Mouse (Mus musculus): ENCODE results near the gene H2afx. TPM values are rescaled to one million over a fixed set of nuclear protein-coding genes. Genes with fewer than 3 reads are reported as not detected.
"Not testable (repeated sequence)": the region's sequence is repeated elsewhere in the genome, so short reads cannot be mapped to it uniquely, and the experiment has no call there.

Gene H2afx
- 10 to 100 TPM; 45.6 to 48.7 (median 47.8) TPM for total RNA-seq (2022)

DNA sequence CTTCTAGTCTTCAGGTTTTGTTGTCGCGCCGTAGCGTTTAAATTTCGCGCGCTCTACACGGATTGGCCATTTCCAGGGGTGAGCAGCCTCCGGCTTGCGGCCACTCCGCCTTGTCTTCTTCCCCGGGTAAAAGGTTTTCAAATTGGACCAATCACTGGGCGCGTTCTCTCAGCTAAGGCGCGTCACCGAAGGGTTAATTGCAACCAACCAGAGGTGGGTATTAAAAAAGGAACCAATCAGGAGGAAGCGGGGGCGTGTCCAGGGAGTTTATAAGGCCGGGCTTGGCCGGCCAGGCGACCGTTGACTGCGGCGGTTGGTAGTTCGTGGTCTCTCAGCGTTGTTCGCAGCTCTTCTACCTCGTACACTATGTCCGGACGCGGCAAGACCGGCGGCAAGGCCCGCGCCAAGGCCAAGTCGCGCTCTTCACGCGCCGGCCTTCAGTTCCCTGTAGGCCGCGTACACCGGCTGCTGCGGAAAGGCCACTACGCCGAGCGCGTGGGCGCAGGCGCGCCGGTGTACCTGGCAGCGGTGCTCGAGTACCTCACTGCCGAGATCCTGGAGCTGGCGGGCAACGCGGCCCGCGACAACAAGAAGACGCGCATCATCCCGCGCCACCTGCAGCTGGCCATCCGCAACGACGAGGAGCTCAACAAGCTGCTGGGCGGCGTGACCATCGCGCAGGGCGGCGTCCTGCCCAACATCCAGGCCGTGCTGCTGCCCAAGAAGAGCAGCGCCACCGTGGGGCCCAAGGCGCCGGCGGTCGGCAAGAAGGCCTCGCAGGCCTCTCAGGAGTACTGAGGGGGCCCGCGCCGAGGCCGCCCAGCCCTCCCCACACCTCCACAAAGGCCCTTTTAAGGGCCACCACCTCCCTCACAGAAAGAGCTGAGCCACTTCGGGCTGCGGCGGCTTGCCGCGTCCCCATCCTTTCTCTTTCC lies at the start of gene H2afx:
TSS of gene H2afx (plus strand) at position 299 of the 935 bp plus-strand sequence.
- peak; percentile 99 for DNase-seq (ENCODE audit: low spot score in 2 of 2)

DNA sequence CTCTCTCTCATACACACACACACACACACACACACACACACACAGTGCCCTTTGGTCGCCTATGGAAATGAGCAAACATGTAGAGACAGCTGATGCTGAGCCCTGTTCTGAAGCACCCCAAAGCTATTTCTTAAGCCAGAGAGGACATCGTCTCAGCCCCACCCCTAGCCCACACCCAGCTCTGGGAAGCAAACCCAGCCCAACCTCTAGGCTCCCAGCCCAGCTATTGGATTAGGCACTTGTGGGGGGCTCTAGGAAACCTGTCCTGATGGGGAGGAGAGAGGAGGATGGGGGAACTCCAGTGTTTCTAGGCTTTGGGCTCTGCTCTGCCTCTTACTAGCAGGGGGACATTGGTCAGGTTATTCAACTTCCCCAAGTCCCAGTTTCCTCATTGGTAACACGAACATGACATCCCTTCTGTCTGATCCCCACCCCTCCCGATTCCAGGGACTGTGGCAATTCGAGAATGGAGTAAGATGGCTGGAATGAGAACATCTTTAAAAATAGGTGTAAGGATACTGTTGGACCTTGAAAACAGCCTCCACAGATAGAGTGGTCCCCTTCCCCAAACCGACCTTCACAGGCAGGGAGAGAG lies 48.1 kb upstream of the H2afx start:
- no peak for DNase-seq (ENCODE audit: low spot score in 2 of 2)

DNA sequence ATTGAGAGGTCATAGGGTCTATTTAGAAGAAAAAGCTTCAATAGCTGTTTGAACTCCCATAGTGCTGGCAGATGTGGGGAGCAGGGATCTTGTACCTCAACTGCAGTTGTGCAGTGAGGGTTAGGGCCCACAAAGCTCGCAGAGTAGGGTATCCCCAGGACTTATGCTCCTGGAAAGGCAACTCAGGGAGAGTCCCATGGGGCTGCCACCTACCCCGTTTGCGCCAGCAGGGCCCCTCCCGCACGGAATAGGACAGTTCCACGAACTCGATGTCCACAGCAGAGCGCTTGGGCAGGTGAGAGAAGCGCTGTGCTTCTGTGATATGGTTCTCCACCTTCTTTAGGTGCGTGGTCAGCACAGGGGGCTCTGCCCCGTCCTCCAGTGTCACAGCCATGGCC lies 47.5 kb upstream of the H2afx start:
- no peak for DNase-seq (ENCODE audit: low spot score in 2 of 2)

DNA sequence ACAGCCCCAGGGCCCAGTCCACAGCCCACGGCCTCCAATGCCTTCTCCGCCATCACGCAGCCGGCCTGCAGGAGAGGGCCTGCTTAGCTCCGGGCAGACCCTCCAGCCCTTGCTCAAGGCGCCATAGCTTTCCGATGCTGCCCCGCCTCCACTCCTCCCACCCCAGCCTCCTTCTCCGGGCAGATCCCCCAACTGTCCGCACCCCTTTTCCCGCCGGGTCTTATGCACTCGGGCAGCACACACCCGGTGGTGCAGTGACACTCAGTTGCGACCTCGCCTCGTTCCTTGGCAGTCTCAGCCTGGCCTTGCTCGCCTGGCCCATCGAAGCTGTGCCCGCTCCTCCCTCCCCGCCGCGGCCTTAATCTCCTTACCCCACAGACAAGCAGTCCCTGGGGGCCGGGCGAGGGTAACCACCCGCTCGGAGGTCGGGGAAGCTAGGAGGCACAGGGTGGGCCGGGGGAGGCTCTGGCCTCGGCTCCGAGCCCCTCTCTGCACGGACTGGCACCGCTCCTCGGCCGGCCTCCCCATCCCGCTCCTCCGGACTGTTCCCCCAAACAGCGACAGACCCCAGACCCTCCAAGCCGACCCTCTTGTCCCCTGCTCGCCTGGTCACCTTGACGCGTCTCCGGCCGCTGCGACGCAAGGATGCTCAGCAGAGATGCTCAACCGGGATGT lies 47.0 kb upstream of the H2afx start:
- no peak for DNase-seq (ENCODE audit: low spot score in 2 of 2)

DNA sequence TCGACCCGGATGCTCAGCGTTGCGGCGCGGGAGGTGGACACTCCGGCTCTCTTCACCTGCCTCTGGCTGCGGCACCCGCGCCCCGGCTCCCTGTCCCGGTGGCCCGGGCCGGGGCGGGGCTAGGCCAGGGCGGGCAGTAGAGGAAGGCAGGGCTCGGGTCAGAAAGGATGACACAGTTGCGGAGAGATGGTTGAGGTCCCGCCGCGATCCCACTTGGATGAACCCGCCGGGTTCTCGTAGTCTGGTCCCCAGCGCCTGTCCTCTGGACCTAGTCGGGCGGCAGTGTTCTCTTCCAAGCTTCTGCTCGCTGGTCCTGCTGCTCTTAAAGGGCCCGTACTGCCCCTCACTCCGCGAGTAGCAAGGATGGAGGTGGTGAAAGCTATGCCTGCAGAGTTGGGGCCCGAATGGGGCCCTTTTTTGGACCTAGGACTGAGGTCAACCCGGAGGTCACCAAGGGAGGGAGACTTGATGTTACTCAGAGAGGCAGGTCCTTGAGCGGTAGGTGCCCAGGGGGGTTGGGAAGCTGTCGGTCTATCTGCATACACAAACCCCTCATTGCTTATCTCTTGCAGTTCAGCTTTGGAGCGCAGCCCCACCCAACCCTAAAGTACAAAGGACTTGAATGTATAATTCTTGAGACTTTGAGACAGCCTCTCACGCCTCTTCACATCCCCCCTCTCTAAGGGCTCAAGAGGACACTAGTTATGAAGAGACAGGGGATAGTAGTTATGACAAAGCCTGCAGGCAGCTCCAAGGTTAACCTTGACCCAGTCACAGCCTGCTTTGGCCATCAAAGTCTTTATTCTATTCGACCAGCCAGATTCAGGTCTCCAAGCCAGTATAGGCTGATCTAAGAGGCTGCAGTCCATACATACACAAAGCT lies 46.2 kb upstream of the H2afx start, which contains the start of gene Abcg4:
TSS of gene Abcg4 (minus strand) at position 540 of the 883 bp plus-strand sequence.
- peak in 1 of 2 experiments; percentile 47 for DNase-seq (ENCODE audit: low spot score in 2 of 2)

DNA sequence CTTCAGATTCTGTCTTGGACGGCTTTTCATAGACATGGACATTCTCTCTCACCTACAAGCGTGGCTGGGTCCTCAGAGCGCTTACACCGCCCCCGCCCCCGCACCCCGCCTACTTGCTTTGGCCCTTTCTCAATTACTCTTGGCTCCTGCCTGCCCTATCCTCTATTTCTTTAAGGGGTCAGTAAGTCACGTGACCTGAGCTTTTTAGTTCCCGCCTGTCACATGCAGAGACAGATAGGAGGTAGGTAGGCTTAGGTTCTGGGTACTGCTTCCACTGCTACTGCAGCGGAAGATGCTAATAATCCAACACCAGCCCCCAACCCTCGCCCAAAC lies 45.6 kb upstream of the H2afx start:
- no peak for DNase-seq (ENCODE audit: low spot score in 2 of 2)

DNA sequence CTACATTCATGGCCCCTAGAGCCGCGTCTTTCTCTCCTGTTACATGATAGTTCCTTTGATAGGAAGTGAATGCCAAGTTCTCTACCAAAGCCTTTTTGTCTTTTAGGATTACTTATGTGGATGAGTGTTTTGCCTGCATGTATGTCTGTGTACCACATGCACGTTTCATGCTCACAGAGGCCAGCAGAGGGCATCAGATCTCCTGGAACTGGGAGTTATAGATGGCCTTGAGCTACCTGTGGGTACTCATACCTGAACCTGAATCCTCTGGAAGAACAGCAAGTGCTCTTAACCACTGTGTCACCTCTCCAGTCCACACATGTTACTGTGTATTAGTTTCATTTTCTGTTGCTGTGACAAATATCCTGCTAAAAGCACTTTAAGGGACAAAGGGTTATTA lies 42.0 kb upstream of the H2afx start:
- DNase-seq (ENCODE audit: low spot score in 2 of 2): no peak

DNA sequence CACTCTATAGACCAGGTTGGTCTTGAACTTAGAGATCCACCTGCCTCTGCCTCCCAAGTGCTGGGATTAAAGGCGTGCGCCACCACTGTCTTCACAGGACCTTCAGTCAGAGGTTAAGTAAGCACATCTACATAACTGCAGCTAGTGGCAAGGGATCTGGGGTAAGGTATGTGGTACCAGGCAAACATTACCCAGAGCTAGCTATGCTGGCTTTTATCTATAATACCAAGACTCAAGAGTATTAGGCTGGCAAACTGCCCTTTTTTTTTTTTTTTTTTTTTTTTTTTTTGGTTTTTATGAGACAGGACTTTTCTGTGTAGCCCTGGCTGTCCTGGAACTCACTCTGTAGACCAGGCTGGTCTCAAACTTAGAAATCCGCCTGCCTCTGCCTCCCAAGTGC lies 34.5 kb upstream of the H2afx start:
- not testable (repeated sequence) for DNase-seq (ENCODE audit: low spot score in 2 of 2)

DNA sequence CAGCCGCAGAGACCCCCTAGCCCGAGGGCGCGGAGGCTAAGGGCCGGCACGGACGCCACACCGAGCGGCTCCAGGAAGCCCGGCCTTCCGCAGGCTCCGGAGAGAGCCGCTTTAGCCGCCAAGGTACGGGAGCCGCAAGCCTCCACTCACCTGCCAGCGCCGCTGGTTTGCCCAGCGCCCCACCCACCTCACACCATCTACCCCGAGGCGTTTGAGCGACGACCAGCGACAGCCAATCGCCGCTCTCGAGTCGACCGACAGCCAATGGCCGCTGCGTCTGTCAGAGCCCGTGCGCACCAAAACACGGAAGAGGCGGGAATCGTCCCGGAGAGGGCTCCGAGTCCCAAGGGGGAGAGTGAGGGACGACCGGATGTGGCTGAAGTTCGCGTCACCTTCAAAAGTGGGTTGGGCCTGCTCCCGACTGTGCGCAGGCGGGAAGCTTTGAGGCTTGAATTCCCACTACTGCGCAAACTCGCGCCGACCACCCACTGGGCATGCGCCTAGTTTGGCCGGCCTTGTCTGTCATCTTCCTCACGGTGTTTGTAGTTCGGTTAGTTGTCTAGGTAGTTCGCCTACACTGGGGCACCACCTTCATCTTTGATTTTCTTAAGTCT lies 28.9 kb upstream of the H2afx start, which contains the start of gene Hinfp:
TSS of gene Hinfp (minus strand) at position 206 of the 614 bp plus-strand sequence.
- peak; percentile 91 to 99 for DNase-seq (ENCODE audit: low spot score in 2 of 2)

DNA sequence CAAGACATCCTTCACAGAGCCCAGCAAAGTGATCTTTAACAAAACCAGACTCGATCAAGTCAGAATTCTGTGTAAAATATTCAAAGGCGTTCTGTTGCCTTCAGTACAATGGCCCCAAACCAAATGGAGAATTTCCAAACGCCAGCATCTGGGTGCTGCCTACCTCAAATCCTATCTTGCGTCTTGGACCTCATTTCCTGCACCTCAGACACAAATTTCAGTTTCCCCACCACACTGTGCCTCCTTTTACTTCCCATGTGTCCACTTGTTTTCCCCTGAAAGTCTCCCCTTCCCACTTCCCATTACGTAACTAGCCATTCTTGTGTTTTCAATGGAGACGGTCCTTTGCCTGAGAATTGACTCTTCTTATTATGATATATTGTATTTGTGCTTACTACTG lies 28.0 kb upstream of the H2afx start:
- DNase-seq (ENCODE audit: low spot score in 2 of 2): no peak

DNA sequence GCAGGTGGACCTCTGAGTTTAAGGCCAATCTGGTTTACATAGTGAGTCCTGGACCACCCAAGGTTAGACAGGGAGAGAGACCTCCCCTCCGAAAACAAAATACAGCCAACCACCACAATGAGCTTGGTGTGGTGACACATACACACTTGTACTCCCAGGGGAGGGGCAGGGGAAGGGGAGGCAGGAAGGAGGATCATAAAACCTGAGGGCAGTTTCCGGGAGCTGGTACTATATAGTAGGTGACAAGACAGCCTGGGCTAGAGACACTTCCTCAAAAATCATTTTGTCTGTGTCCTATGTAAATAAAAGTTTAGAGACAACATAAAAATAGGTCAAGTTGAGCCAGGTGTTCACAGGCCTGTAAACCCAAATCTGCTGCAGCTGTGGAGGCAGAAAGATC lies 27.2 kb upstream of the H2afx start:
- no peak for DNase-seq (ENCODE audit: low spot score in 2 of 2)

DNA sequence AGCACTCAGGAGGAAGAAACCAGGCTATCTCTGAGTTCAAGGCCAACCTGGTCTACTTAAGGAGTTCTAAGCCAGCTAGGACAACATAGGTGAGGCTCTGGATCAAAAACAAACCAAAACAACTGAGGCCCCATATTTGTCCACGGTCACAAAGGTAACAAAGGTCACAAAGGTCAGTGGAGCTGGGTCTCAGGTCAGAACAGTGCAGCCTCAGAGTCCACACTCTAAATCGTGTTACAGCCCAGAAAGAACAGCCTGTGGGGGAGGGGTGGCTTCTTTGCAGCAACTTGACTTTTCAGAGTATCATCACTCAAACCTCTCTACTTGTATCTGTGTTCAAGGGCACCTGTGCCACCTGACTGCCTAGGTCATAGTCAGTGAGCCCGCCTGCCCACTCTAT lies 24.7 kb upstream of the H2afx start:
- no peak for DNase-seq (ENCODE audit: low spot score in 2 of 2)

DNA sequence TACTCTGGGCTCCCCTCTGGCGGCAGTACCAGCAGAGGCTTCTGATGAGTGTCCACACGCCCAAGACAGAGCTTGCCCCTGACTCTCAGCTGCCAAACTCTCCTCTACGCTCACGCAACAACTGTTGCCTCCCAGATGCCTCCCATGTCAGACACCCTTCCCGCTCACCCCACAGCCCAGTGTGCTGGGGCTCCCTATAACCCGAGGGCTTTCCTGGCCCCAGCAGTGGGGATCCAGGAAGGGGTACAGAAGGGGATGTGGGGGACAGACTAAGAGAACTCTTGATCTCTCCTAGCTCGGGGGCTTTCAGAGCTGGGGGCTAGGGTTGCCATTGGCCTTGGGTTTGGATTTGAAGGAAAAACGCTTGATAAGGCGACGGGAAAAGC lies 23.8 kb upstream of the H2afx start:
- DNase-seq (ENCODE audit: low spot score in 2 of 2): no peak

DNA sequence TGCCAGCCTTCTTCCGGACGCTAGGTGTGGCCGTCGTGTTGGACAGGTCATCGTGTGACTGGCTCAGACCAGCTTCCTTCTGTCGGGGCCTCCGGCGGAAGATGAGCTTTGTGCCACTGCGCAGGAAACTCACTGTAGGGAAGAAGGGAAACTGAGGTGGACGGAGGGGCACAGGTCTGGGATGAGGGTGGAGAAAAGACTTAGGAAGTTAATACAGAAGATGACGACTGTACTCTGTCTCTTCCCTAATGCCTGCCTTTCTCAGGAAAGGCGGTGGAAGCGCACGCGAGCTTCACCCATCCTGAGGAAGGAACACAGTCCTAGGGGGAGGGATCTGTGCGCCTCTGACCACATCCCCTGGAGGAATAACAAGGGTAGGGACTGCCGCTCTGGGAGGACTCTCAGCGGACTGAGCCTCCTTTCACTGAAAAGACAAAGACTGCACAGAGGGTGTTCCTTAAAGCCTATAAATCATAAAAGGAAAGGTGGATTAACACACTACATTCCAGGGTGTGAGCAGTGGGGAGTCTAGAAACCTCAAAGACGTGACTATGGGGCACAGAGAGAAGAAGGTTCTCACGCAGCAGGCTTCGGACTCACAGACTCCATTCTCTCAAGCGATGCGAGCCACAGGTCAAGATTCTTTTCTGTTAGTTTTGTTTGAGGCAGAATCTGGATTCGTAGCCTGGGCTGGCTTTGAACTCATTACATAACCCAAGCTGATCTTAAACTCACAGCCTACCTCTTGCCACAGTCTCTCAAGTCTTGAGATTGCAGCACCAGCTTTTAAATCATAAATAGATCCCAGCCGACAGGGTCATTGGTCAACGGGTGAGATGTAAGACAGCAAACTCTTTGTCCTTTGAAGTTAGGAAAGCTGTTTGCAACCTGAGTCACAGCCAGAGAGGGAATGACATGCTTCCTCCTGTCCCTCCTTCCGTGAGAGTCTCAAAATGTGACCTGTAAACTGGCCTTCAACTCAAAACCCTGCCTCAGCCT lies 23.1 kb upstream of the H2afx start:
- no peak for DNase-seq (ENCODE audit: low spot score in 2 of 2)

DNA sequence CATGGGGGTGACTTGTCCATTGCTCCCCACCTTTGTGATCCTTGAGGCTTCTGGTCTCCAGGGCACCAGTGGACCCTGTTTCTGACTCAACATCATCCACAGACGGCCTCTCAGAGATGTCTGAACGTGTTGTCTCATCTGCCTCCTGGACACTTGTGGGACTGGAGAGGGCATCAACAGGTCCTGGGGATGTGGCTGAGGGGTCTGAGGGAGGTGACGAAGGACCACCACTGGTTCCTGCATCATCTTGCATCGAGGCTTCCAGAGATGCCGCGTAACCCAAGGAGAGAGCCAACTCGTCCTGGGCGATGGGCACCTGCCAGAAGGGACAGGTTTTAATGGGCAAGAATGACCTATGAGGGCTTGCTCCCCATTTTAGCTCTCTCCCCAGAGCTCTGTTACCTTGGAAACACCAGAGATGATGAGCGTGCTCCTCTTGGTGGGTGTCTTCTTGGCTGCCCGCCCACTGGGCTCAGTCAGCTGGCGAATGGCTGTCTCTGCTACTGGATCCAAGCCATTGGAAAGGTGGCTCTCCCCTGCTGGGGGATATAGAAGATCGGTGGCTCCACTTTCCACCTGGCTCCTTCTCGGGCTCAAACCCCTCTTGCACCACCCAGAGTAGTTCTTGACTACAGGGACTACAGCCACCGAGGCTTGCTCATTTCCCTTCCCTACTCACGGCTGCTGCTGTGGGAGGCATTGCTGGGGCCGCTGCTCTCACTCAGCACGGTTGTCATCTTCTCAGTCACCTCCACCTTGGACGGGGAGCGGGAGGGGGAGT lies 20.8 kb upstream of the H2afx start:
- peak; percentile 58 to 84 for DNase-seq (ENCODE audit: low spot score in 2 of 2)

DNA sequence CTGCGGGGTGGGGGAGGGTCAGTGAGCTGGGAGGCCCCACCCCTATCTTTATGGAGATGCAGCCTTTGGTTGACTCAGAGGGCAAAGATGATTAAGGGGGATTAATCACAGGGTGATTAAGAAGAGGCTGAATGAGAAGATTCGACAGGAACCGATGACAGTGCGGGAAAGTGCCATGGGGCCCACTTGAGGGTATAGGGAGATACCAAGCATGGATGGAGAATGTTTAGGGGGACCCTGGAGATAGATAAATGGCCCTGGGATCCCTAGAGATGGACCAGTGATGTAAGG lies 20.3 kb upstream of the H2afx start:
- no peak for DNase-seq (ENCODE audit: low spot score in 2 of 2)

DNA sequence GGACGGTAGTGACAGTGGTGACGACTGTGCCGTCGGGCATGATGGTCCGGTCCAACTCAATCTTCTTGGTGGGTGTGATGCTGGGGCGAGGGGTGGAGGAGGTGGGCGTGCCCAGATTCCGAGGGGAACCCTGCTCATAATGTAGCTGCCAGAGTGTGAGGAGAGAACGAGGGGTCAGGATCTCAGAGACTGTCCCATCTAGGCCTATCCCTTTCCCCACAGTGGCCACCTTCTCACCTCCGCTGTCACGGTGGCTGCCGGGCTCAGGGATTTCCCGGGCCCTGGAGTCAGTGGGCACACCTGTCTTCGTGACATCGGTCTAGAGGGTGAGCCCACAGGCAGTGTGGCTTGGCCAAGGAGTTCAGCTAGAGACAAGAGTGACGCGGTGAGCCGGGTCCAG lies 19.6 kb upstream of the H2afx start:
- DNase-seq (ENCODE audit: low spot score in 2 of 2): no peak

DNA sequence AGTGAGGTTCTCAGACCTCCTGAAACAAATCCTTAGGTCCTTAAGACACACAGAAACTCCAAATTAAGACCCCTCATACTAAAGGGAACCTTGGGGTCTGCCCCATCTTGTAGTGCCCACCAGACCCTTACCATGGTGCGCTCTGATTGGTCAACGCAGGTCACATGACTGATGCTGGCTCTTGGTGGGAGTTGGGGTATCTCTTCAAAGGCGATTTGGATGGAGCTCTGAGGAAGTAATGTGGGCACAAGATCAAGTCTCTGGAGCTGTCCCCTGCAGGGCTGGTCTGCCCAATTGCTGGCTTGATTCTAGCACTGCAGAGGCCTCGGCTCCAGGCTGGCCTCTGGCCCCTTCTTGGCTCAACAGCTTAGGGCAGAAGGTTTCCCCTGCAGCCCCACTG lies 17.0 kb upstream of the H2afx start:
- no peak for DNase-seq (ENCODE audit: low spot score in 2 of 2)
